Mouse (Mus musculus) gonadal fat pad, adult 2 months (tissue): ENCODE results near the gene AI467606. TPM values are rescaled to one million over a fixed set of nuclear protein-coding genes. Genes with fewer than 3 reads are reported as not detected.

ENCODE experiments used
- DNase-seq: peaks from one replicate; pipeline ENCODE4 v3.0.0-alpha.2; 2012; ENCODE audit warnings: low read depth
- polyA plus RNA-seq: library from polyadenylated mRNA; depleted of rRNA; stranded (reverse); fragments of >200 nt; gene quantifications from 2 replicates; pipeline ENCODE4 v1.2.3, GENCODE M21; 2012; rRNA removed

Gene AI467606
- polyA plus RNA-seq, 1 experiment: 14.8 TPM

DNA sequence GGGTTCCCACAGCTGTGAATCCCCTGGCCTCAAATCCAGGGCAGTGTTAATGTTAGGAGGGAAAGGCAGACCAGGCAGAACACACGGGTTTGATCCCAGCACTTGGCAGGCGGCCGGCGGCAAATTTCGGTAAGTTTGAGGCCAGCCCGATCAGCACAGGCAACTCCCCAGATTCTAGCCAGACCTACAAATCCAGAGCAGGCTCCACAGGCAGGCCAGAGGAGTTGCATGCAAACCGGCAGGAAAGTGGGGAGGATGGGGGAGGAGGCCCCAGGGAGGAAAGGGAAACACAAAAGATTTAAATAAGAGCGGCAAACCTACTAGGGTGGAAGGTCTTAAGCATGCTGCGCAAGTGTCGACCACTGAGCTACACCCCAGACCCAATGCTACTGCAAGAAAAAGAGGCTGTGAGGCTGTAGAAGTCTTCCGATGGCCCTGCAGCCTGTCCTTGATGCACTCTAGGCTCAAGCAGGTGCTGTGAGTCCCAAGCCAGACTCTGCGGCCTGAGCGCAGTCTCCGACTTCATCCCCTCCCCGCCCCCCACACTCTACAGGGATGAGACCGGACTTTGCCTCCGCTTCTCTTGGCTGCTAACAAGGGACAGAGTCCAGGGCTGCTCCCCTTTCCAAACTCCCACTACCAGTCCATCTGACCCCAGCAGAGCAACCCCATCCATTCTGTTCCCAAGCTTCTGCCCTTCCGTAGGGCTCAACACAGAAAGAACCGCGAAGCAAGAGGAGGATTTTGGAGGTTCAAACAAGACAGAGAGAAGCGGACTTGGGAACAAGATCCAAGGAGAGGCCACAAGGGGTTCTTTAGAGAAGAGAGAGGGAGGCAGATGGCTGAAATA, 30.1 kb downstream of the AI467606 start:
- DNase-seq: no peak

GRCm38 (mm10) chr7:127121911-127122270, 30.7 kb downstream of the AI467606 start, which contains the start of gene Qprt:
Qprt (minus strand) TSS chr7:127122226.
- no peak for DNase-seq

GRCm38 (mm10) chr7:127129638-127130037, 38.5 kb downstream of the AI467606 start:
- no peak for DNase-seq

DNA sequence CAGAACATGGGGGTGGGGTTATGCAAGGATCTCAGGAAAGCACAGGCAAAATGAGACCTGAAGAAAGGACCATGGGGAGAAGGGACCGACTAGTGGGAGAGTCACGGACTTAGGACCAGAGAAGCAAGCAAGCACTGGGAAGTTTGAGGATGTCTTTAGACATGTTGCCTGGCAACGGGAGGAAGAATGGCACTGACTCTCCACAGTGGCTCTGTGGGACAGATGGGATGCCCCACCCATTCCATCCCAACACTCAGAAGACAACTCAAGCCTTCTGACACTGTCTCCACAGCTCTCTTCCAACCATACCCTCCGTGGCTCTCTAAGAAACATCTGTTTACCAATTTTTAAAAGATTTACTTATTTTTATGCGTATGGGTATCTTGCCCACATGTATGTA, 42.0 kb downstream of the AI467606 start:
- no peak for DNase-seq

- DNase-seq: no peak
Measured at GRCm38 (mm10) chr7:127134821-127135447, 43.8 kb downstream of the AI467606 start.

DNA sequence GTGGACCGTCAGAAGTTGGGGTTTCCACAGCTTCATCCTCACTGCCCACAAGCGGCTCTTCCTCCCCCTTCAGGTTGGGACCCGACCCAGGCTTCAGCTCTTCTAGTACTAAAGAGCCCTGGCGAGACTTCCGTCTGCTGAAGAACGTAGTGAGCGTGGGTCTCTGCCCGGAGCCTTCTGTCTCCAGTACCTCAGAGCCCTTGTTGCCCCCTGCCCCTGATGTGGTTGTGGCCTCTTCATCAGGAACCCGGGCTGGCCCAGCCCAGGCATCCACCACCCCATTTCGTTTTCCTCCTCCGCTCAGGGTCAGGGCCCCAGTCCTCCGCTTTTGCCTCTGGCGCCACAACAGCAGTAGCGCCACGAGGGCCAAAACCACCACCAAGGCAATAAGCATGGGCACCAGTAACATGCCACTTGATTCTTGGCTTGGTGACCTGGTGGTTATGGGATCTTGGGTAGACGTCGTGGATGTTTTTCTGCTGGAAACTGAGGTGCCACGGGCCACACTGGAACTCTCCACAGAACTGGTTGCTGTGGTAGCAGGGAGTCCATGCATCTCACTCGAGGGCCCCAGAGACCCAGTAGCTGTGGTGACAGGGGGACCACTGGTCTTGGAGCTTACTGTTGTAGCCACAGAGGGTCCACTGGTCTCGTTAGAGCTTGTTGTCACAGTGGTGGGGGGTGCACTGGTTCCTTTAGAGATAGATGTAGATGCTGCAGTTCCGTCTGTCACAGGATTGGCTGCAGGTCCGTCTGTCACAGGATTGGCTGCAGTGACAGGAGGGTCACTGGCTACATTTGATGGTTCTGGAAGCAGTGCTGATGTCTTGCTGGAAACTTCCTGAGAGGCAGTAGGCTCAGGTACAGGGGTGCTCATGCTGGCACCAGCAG, 45.3 kb downstream of the AI467606 start:
- no peak for DNase-seq

DNA sequence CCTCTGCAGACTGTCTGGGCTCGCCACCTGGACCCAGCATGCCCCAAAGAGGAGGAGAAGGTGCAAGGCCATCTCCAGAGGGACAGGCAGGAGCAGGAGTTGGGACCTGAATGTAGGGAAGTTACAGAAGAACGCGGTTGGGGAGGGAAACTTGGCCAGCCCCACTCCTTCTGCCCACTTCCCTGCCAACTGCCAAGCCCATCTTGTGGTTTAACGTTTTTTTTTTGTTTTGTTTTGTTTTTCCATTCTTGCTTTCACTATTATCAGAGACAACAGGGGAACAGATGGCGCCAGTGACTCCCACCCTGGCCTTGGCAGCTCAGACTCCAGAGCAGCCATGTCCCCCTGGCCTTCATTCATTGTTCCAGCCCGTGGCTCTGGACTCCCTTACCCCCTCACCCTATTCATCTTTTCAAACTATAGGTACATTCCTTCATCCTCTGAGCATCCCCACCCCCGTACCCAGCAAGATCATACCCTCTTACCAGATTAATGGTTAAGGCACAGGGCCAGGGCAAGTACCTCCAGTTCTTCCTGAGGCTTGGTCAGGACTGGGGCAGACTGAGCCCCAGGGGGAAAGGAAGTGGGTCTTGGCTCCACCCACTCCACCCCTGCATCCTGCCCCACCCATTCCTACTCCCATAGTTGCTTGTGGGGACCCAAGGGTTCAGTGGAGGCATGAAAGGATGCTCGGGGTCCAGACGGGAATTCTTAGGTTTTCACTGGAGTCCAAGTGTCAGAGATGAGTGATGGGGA, 46.3 kb downstream of the AI467606 start, which contains the start of gene Spn:
Gene Spn (minus strand): TSS at position 562 of the 756 bp plus-strand sequence.
- DNase-seq: no peak

GRCm38 (mm10) chr7:127139100-127139499, 47.9 kb downstream of the AI467606 start:
- DNase-seq: no peak

GRCm38 (mm10) chr7:127139562-127139961, 48.4 kb downstream of the AI467606 start:
- DNase-seq: no peak

DNA sequence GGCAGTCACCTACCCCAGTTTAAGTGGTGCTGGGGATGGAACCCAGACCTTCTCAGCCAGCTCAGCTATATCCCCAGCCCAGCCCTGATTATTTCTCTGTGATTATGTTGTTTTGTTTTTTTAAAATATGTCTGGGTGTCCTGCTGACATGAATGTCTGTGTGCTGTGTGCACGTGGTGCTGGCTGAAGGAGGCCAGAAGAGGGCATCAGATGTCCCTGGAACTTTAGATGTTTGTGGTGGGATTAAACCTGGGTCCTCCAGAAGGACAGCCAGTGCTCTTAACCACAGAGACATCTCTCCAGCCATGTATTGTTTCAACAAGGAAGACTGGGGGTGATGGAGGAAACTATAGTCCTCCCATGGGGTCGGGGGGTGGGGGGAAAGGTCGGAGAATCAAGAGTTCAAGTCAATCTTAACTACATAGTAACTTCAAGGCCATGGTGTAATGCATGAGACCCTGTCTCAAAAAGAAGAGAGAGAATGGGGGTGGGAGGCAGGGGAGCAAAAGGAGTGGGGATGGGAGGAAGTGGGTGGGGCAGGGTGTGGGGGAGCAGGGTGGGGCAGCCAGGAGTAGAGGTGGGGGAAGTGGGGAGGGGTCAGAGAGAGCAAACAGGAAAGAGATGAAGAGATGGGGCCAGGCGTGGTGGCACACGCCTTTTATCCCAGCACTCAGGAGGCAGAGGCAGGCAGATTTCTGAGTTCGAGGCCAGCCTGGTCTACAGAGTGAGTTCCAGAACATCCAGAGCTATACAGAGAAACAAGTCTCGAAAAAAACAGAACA, 49.7 kb downstream of the AI467606 start:
- no peak for DNase-seq

DNA sequence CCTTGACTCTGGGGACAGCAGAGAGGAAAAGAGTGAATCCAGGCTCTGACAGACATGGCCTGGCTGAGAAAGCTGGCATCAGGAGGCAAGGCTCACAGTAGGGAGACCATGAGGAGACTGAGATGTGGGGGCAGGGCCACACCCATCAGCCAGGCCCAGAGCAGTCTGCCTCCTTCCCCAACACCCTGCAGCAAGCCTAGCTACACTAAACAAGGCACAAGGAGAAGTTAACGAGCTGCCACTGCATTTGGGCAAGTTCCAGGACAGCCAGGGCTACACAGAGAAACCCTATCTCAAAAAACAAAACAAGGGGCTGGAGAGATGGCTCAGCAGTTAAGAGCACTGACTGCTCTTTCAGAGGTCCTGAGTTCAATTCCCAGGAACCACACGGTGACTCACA, 51.1 kb downstream of the AI467606 start:
- DNase-seq: no peak

- no peak for DNase-seq
Measured at GRCm38 (mm10) chr7:127142666-127143065, 51.5 kb downstream of the AI467606 start.

Other genes starting within 250 kb of the AI467606 start
- 0.13 TPM in 1 of 2 replicates, not detected in the other for gene Doc2a, start 243.9 kb upstream of the AI467606 start, polyA plus RNA-seq
- gene Hirip3, start 229.4 kb upstream of the AI467606 start, polyA plus RNA-seq: 3.2 and 6.0 TPM in 2 replicates
- gene Ino80e, start 229.0 kb upstream of the AI467606 start, polyA plus RNA-seq: 33.7 and 39.6 TPM in 2 replicates
- gene Taok2, start 206.7 kb upstream of the AI467606 start, polyA plus RNA-seq: 55.9 and 62.6 TPM in 2 replicates
- gene Tmem219, start 168.4 kb upstream of the AI467606 start, polyA plus RNA-seq: 88.1 and 102 TPM in 2 replicates
- 19.7 and 21.3 TPM in 2 replicates for gene Kctd13, start 162.5 kb upstream of the AI467606 start, polyA plus RNA-seq
- 0.26 and 0.32 TPM in 2 replicates for gene Asphd1, start 141.8 kb upstream of the AI467606 start, polyA plus RNA-seq
- 2.5 and 2.8 TPM in 2 replicates for gene Sez6l2, start 140.8 kb upstream of the AI467606 start, polyA plus RNA-seq
- gene Cdipt, start 115.4 kb upstream of the AI467606 start, polyA plus RNA-seq: 240 and 245 TPM in 2 replicates
- gene Cdiptos, start 115.3 kb upstream of the AI467606 start, polyA plus RNA-seq: 5.3 and 8.5 TPM in 2 replicates
- 84.9 and 85.3 TPM in 2 replicates for gene Mvp, start 76.7 kb upstream of the AI467606 start, polyA plus RNA-seq
- gene Pagr1b, start 74.9 kb upstream of the AI467606 start, polyA plus RNA-seq: 2.4 and 5.3 TPM in 2 replicates
- gene Pagr1a, start 74.0 kb upstream of the AI467606 start, polyA plus RNA-seq: 6.9 and 8.0 TPM in 2 replicates
- 19.8 and 21.2 TPM in 2 replicates for gene Gm42742, start 70.3 kb upstream of the AI467606 start, polyA plus RNA-seq
- 7.3 and 8.9 TPM in 2 replicates for gene Prrt2, start 70.1 kb upstream of the AI467606 start, polyA plus RNA-seq
- 80.5 and 81.9 TPM in 2 replicates for gene Maz, start 64.3 kb upstream of the AI467606 start, polyA plus RNA-seq
- 1.3 and 2.1 TPM in 2 replicates for gene Kif22, start 48.9 kb upstream of the AI467606 start, polyA plus RNA-seq
- gene Zg16, start 4.0 kb upstream of the AI467606 start, polyA plus RNA-seq: 0.86 and 1.5 TPM in 2 replicates
- gene Qprt, start 30.9 kb downstream of the AI467606 start, polyA plus RNA-seq: 1.7 and 2.1 TPM in 2 replicates
- gene Spn, start 46.5 kb downstream of the AI467606 start, polyA plus RNA-seq: 1.4 and 1.6 TPM in 2 replicates
- gene Cd2bp2, start 104.7 kb downstream of the AI467606 start, polyA plus RNA-seq: 29.3 and 32.5 TPM in 2 replicates
- gene Tbc1d10b, start 117.1 kb downstream of the AI467606 start, polyA plus RNA-seq: 28.2 and 33.0 TPM in 2 replicates
- 1.3 and 7.6 TPM in 2 replicates for gene Mylpf, start 117.5 kb downstream of the AI467606 start, polyA plus RNA-seq
- 13.4 and 14.2 TPM in 2 replicates for gene Zfp553, start 141.7 kb downstream of the AI467606 start, polyA plus RNA-seq
- 8.3 and 9.3 TPM in 2 replicates for gene Sept1, start 141.8 kb downstream of the AI467606 start, polyA plus RNA-seq
- 89.7 and 105 TPM in 2 replicates for gene Zfp771, start 152.9 kb downstream of the AI467606 start, polyA plus RNA-seq
- gene Dctpp1, start 169.3 kb downstream of the AI467606 start, polyA plus RNA-seq: 40.9 and 52.0 TPM in 2 replicates
- gene Sephs2, start 182.7 kb downstream of the AI467606 start, polyA plus RNA-seq: 21.3 and 22.8 TPM in 2 replicates
- 3.0 and 3.4 TPM in 2 replicates for gene Itgal, start 204.9 kb downstream of the AI467606 start, polyA plus RNA-seq